Mouse (Mus musculus): ENCODE data around the gene Trim38. TPM values are rescaled to one million over a fixed set of nuclear protein-coding genes. Genes with fewer than 3 reads are reported as not detected.
"Not testable (repeated sequence)": the region's sequence is repeated elsewhere in the genome, so short reads cannot be mapped to it uniquely, and the experiment has no call there.

Gene Trim38
- 0.24 TPM in 1 of 2 replicates, not detected in the other for polyA plus RNA-seq (2014; fragmentation: Nextera tagmentation; extraction: Ambion mirVana)

DNA sequence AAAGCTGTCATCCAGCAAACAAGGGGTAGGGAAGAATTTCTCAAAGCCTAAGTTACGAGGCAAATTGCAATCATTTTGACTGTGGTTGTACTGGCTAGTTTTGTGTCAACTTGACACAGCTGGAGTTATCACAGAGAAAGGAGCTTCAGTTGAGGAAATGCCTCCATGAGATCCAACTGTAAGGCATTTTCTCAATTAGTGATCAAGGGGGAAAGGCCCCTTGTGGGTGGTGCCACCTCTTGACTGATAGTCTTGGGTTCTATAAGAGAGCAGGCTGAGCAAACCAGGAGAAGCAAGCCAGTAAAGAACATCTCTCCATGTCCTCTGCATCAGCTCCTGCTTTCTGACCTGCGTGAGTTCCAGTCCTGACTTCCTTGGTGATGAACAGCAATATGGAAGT, at the start of gene Trim38:
TSS of gene Trim38 (plus strand) at position 301 of the 400 bp plus-strand sequence.
- WGBS (ENCODE audit: insufficient replicate concordance), result 88% methylated on average over 2 of the region's 2 CpGs
- not testable (repeated sequence) for H3K36me3 ChIP-seq (ENCODE audit: control insufficient read depth, insufficient read depth, low read length); H3K4me1 ChIP-seq (ENCODE audit: control insufficient read depth, insufficient read depth, low read length); H3K27me3 ChIP-seq (ENCODE audit: control insufficient read depth, insufficient read depth, low read length); H3K9me3 ChIP-seq (replicated peaks; ENCODE audit: control insufficient read depth, low read length); H3K4me3 ChIP-seq (ENCODE audit: low read depth, low read length); H3K27ac ChIP-seq (ENCODE audit: low read depth, low read length); H3K4me2 ChIP-seq; ATAC-seq (replicated peaks; ENCODE audit: insufficient number of reproducible peaks, low FRiP score, low TSS enrichment); H3K9ac ChIP-seq (ENCODE audit: low read depth, low read length)

DNA sequence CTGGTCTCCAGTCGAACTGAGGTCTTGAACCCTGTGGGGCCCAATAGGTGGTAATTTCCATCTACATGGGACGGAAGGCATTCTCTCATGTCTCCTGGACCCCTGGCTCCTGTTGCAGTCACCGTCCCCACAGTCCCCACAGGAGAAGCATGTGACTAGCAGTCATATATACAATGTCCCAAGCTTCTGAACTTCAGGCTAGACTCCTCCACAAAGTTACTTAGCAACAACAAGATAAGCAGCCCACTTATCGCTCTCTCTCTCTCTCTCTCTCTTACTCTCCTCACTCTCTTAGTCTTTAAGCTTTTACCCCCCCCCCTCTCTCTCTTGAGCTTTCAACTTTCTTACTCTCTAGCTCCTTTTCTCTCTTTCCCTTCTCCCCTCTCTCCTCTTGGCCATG, 45.5 kb upstream of the Trim38 start:
- no peaks in the 10 kb centered on the region for H3K9me3 ChIP-seq (replicated peaks; ENCODE audit: control insufficient read depth, low read length)
- WGBS (ENCODE audit: insufficient replicate concordance), result 41% methylated on average over 4 of the region's 4 CpGs
- no peaks in the 10 kb centered on the region for H3K27me3 ChIP-seq (ENCODE audit: control insufficient read depth, insufficient read depth, low read length)
- no peak overlapping the region for H3K4me2 ChIP-seq
- ATAC-seq (replicated peaks; ENCODE audit: insufficient number of reproducible peaks, low FRiP score, low TSS enrichment), result no peak
- no peaks in the 10 kb centered on the region for H3K36me3 ChIP-seq (ENCODE audit: control insufficient read depth, insufficient read depth, low read length)
- no peak overlapping the region for H3K4me3 ChIP-seq (ENCODE audit: low read depth, low read length)
- no peak overlapping the region for H3K27ac ChIP-seq (ENCODE audit: low read depth, low read length)
- H3K4me1 ChIP-seq (ENCODE audit: control insufficient read depth, insufficient read depth, low read length), result 0 out of 2 replicates have a peak, but pooled peaks cover 7% of the 10 kb centered on the region
- H3K9ac ChIP-seq (ENCODE audit: low read depth, low read length), result no peak overlapping the region

DNA sequence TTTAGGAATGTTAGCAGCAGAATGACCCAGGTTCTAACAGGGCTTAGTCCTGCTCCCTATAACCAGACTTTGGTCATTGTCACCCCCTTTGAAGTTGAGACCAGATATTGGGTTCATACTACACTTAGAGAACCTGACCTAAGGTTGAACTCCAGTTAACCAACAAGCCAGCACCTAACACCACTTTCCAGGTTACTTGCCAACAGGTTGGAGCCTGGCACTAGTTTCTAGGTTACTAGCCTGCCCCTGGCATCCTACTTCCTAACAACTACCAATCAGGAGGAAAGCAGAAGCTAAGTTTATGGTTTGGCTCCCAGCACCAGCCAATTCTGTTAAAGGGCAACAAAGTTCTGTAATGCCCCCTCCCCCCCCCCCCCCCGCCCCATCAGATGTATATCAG, 44.5 kb upstream of the Trim38 start:
- H3K4me3 ChIP-seq (ENCODE audit: low read depth, low read length), result no peak overlapping the region
- H3K36me3 ChIP-seq (ENCODE audit: control insufficient read depth, insufficient read depth, low read length), result no peaks in the 10 kb centered on the region
- H3K4me1 ChIP-seq (ENCODE audit: control insufficient read depth, insufficient read depth, low read length), result 0 out of 2 replicates have a peak, but pooled peaks cover 7% of the 10 kb centered on the region
- H3K4me2 ChIP-seq, result no peak overlapping the region
- no peak overlapping the region for H3K27ac ChIP-seq (ENCODE audit: low read depth, low read length)
- no peak for ATAC-seq (replicated peaks; ENCODE audit: insufficient number of reproducible peaks, low FRiP score, low TSS enrichment)
- H3K27me3 ChIP-seq (ENCODE audit: control insufficient read depth, insufficient read depth, low read length), result no peaks in the 10 kb centered on the region
- no peak overlapping the region for H3K9ac ChIP-seq (ENCODE audit: low read depth, low read length)
- 40% methylated on average over 1 of the region's 1 CpGs for WGBS (ENCODE audit: insufficient replicate concordance)
- H3K9me3 ChIP-seq (replicated peaks; ENCODE audit: control insufficient read depth, low read length), result no peaks in the 10 kb centered on the region

DNA sequence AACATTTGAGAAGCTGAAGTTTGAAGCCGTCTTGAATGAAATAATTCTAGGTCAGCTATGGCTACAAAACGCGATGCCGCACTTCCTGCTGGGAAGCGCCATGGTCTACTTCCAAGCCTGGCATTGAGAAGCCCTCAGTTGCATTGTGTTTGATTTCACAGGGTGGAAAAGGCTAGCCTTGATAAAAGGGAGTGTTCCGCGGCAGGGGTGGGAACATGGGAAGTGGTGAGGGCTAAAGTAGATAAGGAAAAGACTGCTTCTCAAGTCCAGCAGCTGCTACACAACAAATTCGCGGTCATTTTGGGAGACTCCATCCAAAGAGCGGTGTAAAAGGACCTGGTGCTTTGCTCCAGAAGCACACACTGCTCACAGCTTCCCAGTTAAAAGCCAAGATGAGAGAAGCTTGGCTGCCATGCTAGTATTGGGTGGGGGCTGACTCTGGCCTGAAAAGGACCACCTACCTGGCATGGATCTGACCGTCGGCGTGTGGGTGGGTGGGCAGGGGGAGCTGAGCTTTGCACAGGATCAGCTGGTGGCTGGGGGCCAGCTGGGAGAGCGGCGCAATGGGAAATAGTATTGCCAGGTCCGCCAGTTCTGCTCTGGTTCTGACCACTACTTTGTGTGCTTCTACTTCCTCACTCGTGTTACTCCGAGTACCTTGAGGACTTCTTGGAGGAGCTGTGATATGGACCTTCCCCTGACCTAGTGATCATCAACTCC, 41.1 kb upstream of the Trim38 start:
- 71% methylated on average over 18 of the region's 18 CpGs for WGBS (ENCODE audit: insufficient replicate concordance)
- Histone ChIP-seq H3K9ac (ENCODE audit: low read depth, low read length) (no peak overlapping the region), H3K27ac (ENCODE audit: low read depth, low read length) (no peak overlapping the region), H3K4me3 (ENCODE audit: low read depth, low read length) (no peak overlapping the region), H3K27me3 (ENCODE audit: control insufficient read depth, insufficient read depth, low read length) (no peaks in the 10 kb centered on the region), H3K36me3 (ENCODE audit: control insufficient read depth, insufficient read depth, low read length) (no peaks in the 10 kb centered on the region), H3K4me1 (ENCODE audit: control insufficient read depth, insufficient read depth, low read length) (0 out of 2 replicates have a peak, but pooled peaks cover 9% of the 10 kb centered on the region), H3K4me2 (no peak overlapping the region), H3K9me3 (replicated peaks; ENCODE audit: control insufficient read depth, low read length) (no peaks in the 10 kb centered on the region)
- ATAC-seq (replicated peaks; ENCODE audit: insufficient number of reproducible peaks, low FRiP score, low TSS enrichment), result no peak

DNA sequence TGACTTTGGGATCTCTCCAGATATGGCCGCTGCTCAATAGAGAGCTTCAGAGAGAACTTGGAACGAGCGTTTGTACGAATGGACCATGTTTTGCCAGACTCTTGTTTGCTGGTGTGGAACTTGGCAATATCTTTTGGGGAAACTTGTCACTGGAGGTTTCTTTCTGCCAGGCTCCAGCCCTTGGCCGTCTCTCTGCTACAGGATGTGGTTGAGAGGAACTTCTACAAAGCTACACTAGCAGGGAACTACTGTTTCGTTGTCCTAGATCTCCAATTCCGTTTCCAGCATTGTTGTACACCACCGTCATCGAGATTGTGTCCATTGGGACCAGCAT, 40.6 kb upstream of the Trim38 start:
- Histone ChIP-seq H3K4me3 (ENCODE audit: low read depth, low read length) (no peak overlapping the region), H3K27ac (ENCODE audit: low read depth, low read length) (no peak overlapping the region), H3K4me1 (ENCODE audit: control insufficient read depth, insufficient read depth, low read length) (0 out of 2 replicates have a peak, but pooled peaks cover 9% of the 10 kb centered on the region), H3K4me2 (no peak overlapping the region), H3K36me3 (ENCODE audit: control insufficient read depth, insufficient read depth, low read length) (no peaks in the 10 kb centered on the region), H3K9me3 (replicated peaks; ENCODE audit: control insufficient read depth, low read length) (no peaks in the 10 kb centered on the region), H3K9ac (ENCODE audit: low read depth, low read length) (no peak overlapping the region), H3K27me3 (ENCODE audit: control insufficient read depth, insufficient read depth, low read length) (no peaks in the 10 kb centered on the region)
- ATAC-seq (replicated peaks; ENCODE audit: insufficient number of reproducible peaks, low FRiP score, low TSS enrichment), result no peak
- WGBS (ENCODE audit: insufficient replicate concordance), result 87% methylated on average over 9 of the region's 9 CpGs

DNA sequence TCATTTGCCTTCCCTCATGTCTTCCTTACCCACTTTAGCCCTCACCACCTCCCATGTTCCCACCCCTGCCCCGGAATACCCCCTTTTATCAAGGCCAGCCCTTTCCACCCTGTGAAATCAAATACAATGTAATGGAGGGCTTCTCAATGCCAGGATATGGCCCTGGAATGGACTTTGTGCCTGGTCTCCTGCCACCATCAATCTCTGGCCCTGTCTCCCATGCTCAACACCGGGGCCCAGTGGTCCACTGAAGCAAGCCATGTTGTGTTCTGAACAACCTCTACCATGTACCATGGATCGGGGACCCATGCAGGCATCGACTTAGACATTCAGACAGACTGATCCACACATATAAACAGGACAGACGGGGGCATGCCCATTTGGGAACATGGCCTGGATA, 40.0 kb upstream of the Trim38 start:
- Histone ChIP-seq H3K27me3 (ENCODE audit: control insufficient read depth, insufficient read depth, low read length) (no peaks in the 10 kb centered on the region), H3K9me3 (replicated peaks; ENCODE audit: control insufficient read depth, low read length) (no peaks in the 10 kb centered on the region), H3K4me1 (ENCODE audit: control insufficient read depth, insufficient read depth, low read length) (0 out of 2 replicates have a peak, but pooled peaks cover 8% of the 10 kb centered on the region), H3K4me3 (ENCODE audit: low read depth, low read length) (no peak overlapping the region), H3K9ac (ENCODE audit: low read depth, low read length) (no peak overlapping the region), H3K27ac (ENCODE audit: low read depth, low read length) (no peak overlapping the region), H3K4me2 (no peak overlapping the region), H3K36me3 (ENCODE audit: control insufficient read depth, insufficient read depth, low read length) (no peaks in the 10 kb centered on the region)
- 92% methylated on average over 5 of the region's 5 CpGs for WGBS (ENCODE audit: insufficient replicate concordance)
- ATAC-seq (replicated peaks; ENCODE audit: insufficient number of reproducible peaks, low FRiP score, low TSS enrichment), result no peak

DNA sequence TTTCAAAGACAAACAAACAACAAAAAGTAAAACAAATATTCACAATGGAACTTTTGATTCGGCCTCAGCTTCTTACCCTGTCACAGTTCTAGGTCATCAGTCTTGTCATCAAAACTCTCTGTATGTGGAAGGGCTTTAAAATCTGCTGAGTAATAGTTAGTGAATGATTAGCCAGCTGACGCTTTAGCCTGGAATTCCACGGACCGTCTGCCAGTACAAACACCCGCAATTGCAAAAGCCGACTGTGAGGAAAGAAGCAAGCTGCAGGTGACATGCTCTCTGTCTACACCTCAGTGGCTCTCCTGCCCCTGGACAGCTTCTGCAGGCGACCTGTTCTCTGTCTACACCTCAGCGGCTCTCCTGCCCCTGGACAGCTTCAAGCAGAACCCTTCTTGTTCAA, 39.2 kb upstream of the Trim38 start:
- H3K27me3 ChIP-seq (ENCODE audit: control insufficient read depth, insufficient read depth, low read length), result no peaks in the 10 kb centered on the region
- WGBS (ENCODE audit: insufficient replicate concordance), result 13% methylated on average over 8 of the region's 8 CpGs

DNA sequence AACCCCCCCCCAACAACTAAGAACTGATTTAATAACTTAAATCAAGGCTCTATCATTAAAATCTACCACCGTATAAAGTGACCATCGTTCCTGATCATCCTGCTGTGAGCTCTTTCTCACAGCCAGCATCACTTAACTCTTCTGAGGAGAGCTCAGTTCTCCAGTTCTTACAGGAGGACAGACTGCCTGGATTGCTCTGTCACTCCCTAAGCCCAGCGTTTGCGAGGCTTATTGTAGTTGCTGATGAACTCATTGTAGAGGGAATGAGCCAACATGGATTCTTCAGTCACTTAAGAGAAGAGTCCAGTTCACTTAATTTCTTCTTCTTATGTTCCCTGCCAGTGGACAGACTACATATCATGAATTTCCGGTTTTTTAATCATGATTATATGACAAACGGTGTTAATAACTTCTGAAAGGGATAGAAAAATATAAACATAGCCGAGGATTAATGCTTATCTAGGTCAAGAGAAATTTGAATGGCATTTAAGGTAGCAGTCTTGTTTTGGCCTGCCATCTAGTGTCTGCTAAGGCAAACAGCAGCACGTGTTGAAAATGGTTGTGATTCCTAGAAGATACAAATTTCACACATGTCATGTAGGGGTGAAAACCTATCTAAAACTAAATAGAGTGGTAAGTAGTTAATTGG, 37.4 kb upstream of the Trim38 start:
- Histone ChIP-seq H3K9ac (ENCODE audit: low read depth, low read length) (no peak overlapping the region), H3K4me1 (ENCODE audit: control insufficient read depth, insufficient read depth, low read length) (0 out of 2 replicates have a peak, but pooled peaks cover 6% of the 10 kb centered on the region), H3K36me3 (ENCODE audit: control insufficient read depth, insufficient read depth, low read length) (no peaks in the 10 kb centered on the region), H3K4me3 (ENCODE audit: low read depth, low read length) (no peak overlapping the region), H3K4me2 (no peak overlapping the region), H3K9me3 (replicated peaks; ENCODE audit: control insufficient read depth, low read length) (no peaks in the 10 kb centered on the region), H3K27ac (ENCODE audit: low read depth, low read length) (no peak overlapping the region), H3K27me3 (ENCODE audit: control insufficient read depth, insufficient read depth, low read length) (no peaks in the 10 kb centered on the region)
- WGBS (ENCODE audit: insufficient replicate concordance), result 23% methylated on average over 8 of the region's 8 CpGs
- no peak for ATAC-seq (replicated peaks; ENCODE audit: insufficient number of reproducible peaks, low FRiP score, low TSS enrichment)

More for the DNA sequence above, 39.2 kb upstream of the Trim38 start:
- H3K4me1 ChIP-seq (ENCODE audit: control insufficient read depth, insufficient read depth, low read length), result 0 out of 2 replicates have a peak, but pooled peaks cover 6% of the 10 kb centered on the region
- no peak overlapping the region for H3K9ac ChIP-seq (ENCODE audit: low read depth, low read length)
- no peak for ATAC-seq (replicated peaks; ENCODE audit: insufficient number of reproducible peaks, low FRiP score, low TSS enrichment)
- H3K4me3 ChIP-seq (ENCODE audit: low read depth, low read length), result no peak overlapping the region
- H3K4me2 ChIP-seq, result peak overlapping the region; percentile 1; the same call in 1 of the 2 replicates
- H3K9me3 ChIP-seq (replicated peaks; ENCODE audit: control insufficient read depth, low read length), result no peaks in the 10 kb centered on the region
- no peaks in the 10 kb centered on the region for H3K36me3 ChIP-seq (ENCODE audit: control insufficient read depth, insufficient read depth, low read length)
- H3K27ac ChIP-seq (ENCODE audit: low read depth, low read length), result no peak overlapping the region
